ENCODE assay signal across 11 mouse cellular contexts in genomic region chr15:86061221-86061620, GRCm38 (mm10). TPM values are rescaled to one million over a fixed set of nuclear protein-coding genes. Genes with fewer than 3 reads are reported as not detected.
A peak's percentile ranks its signal among the peaks of the same experiment; 100 is the strongest.
DNase-seq lines count a peak whose midpoint lies in the region; ATAC-seq and TF ChIP-seq lines count a peak whose summit lies in the region.
"Had no signal": no experiment of that assay in that cellular context is flagged by ENCODE, and none has a peak within 500 bp of the region (broad histone marks: within the 10 kb centered on the region; RNA-seq: fewer than 3 reads in every experiment).

No protein-coding gene starts in this region.

- no peak for TF ChIP-seq CTCF in liver, embryonic 14.5 days (IDR thresholded peaks at IDR 0.05; ENCODE audit: low read depth)

- H3K4me2 ChIP-seq in forebrain, embryonic 11.5 days (ENCODE audit: low read depth, low read length, severe bottlenecking), result no peak overlapping the region
- peak overlapping the region; percentile 83 for H3K4me2 ChIP-seq in neural tube, embryonic 12.5 days (replicated peaks)
- H3K4me2 ChIP-seq in liver, embryonic 14.5 days (ENCODE audit: low read depth), result peak overlapping the region; percentile 72

- no peak overlapping the region for H3K9ac ChIP-seq in forebrain, embryonic 11.5 days (ENCODE audit: low read length)
- peak overlapping the region; percentile 10; the same call in 1 of the 2 replicates for H3K9ac ChIP-seq in neural tube, embryonic 12.5 days
- 0 out of 2 replicates have a peak overlapping the region, but pooled peaks have one; percentile 19 for H3K9ac ChIP-seq in liver, embryonic 14.5 days (replicated peaks)

- peaks cover 15% of the 10 kb centered on the region for H3K27me3 ChIP-seq in forebrain, embryonic 10.5 days (ENCODE audit: poor library complexity, severe bottlenecking)
- H3K27me3 ChIP-seq in forebrain, embryonic 11.5 days (ENCODE audit: control insufficient read depth, insufficient read depth, low read length), result no peaks in the 10 kb centered on the region; the same call in 1 of the 2 replicates
- no peaks in the 10 kb centered on the region for H3K27me3 ChIP-seq in neural tube, embryonic 12.5 days (replicated peaks)
- H3K27me3 ChIP-seq in liver, embryonic 14.5 days (ENCODE audit: control insufficient read depth, insufficient read depth, low read length), result no peaks in the 10 kb centered on the region

- H3K4me1 ChIP-seq in forebrain, embryonic 10.5 days, result peaks cover 49% of the 10 kb centered on the region
- H3K4me1 ChIP-seq in forebrain, embryonic 11.5 days (replicated peaks; ENCODE audit: control insufficient read depth, insufficient read depth, low read length), result peaks cover 16% of the 10 kb centered on the region; the same call in 1 of the 2 replicates
- peaks cover 41% of the 10 kb centered on the region for H3K4me1 ChIP-seq in neural tube, embryonic 12.5 days
- peaks cover 58 to 68% of the 10 kb centered on the region in 2 experiments for H3K4me1 ChIP-seq in liver, embryonic 14.5 days (replicated peaks; ENCODE audit: control insufficient read depth in 2 of 2, insufficient read depth in 2 of 2, low read length in 1 of 2)

- H3K9me3 ChIP-seq in forebrain, embryonic 10.5 days, result peaks cover 5% of the 10 kb centered on the region; the same call in 1 of the 2 replicates
- no peaks in the 10 kb centered on the region for H3K9me3 ChIP-seq in forebrain, embryonic 11.5 days (ENCODE audit: control insufficient read depth, low read length)
- H3K9me3 ChIP-seq in neural tube, embryonic 12.5 days, result no peaks in the 10 kb centered on the region; the same call in 1 of the 2 replicates
- no peaks in the 10 kb centered on the region for H3K9me3 ChIP-seq in liver, embryonic 14.5 days (ENCODE audit: control insufficient read depth, low read length)

- H3K27ac ChIP-seq in forebrain, embryonic 10.5 days, result peak overlapping the region; percentile 44; the same call in 1 of the 2 replicates
- H3K27ac ChIP-seq in forebrain, embryonic 11.5 days (ENCODE audit: low read depth, low read length), result no peak overlapping the region
- H3K27ac ChIP-seq in neural tube, embryonic 12.5 days, result no peak overlapping the region
- H3K27ac ChIP-seq in liver, embryonic 14.5 days, result peak overlapping the region; percentile 17; the same call in 1 of the 2 replicates

- no peak for ATAC-seq in forebrain, embryonic 11.5 days (replicated peaks; ENCODE audit: low FRiP score)
- ATAC-seq in neural tube, embryonic 12.5 days (ENCODE audit: low FRiP score, low read depth), result no peak
- no peak for ATAC-seq in liver, embryonic 14.5 days (ENCODE audit: insufficient read depth)
- ATAC-seq in megakaryocyte-erythroid progenitor cell, adult 5-6 weeks (replicated peaks; ENCODE audit: low FRiP score, low TSS enrichment, poor library complexity, severe bottlenecking), result no peak

- WGBS in forebrain, embryonic 10.5 days, result 95% methylated on average over 7 of the region's 7 CpGs
- 91% methylated on average over 7 of the region's 7 CpGs for WGBS in forebrain, embryonic 11.5 days
- whole genome bisulfite sequencing in neural tube, embryonic 12.5 days, result 91% methylated on average over 7 of the region's 7 CpGs
- 63% methylated on average over 7 of the region's 7 CpGs for WGBS in liver, embryonic 14.5 days (ENCODE audit: insufficient replicate concordance)

- H3K36me3 ChIP-seq in forebrain, embryonic 10.5 days (replicated peaks), result peaks cover 25% of the 10 kb centered on the region
- H3K36me3 ChIP-seq in forebrain, embryonic 11.5 days (ENCODE audit: control insufficient read depth, insufficient read depth, low read length), result no peaks in the 10 kb centered on the region
- H3K36me3 ChIP-seq in neural tube, embryonic 12.5 days, result peaks cover 4% of the 10 kb centered on the region; the same call in 1 of the 2 replicates
- H3K36me3 ChIP-seq in liver, embryonic 14.5 days (replicated peaks; ENCODE audit: control insufficient read depth, insufficient read depth, low read depth), result no peaks in the 10 kb centered on the region

- DNase-seq in forebrain, embryonic 10.5 days (ENCODE audit: extremely low spot score, low spot score), result no peak
- no peak for DNase-seq in forebrain, embryonic 11.5 days (ENCODE audit: low spot score)
- no peak for DNase-seq in neural tube, embryonic 10.5 days (ENCODE audit: extremely low spot score, low spot score)
- DNase-seq in liver, embryonic 14.5 days (ENCODE audit: low read depth in 3 of 3, low spot score in 3 of 3), result no peak
- DNase-seq in ovary, adult 18-20 months (ENCODE audit: low spot score), result no peak
- no peak for DNase-seq in adrenal gland, postnatal 36 days
- DNase-seq: B cell, adult 2 months; layer of hippocampus, postnatal 36 days; lung, postnatal 14 days had no signal

- no peak for TF ChIP-seq EP300 in liver, embryonic 14.5 days (IDR thresholded peaks at IDR 0.05; ENCODE audit: low read depth)

- no peak overlapping the region for H3K4me3 ChIP-seq in forebrain, embryonic 10.5 days
- H3K4me3 ChIP-seq in forebrain, embryonic 11.5 days (ENCODE audit: low read depth, low read length), result no peak overlapping the region
- no peak overlapping the region for H3K4me3 ChIP-seq in neural tube, embryonic 12.5 days
- H3K4me3 ChIP-seq in liver, embryonic 14.5 days (ENCODE audit: insufficient read depth in 1 of 2, low read depth in 2 of 2, low read length in 2 of 2), result no peak overlapping the region; a peak in 1 of 4 replicates

RNA-seq across cellular contexts. Expression of gene Gramd4, which starts 3.7 kb away (rescaled TPM):
- polyA plus RNA-seq in forebrain, embryonic 10.5 days (2016; fragmentation: Nextera tagmentation; extraction: Ambion mirVana), result 13.9 and 16.2 TPM in 2 replicates
- 15.5 and 16.6 TPM in 2 replicates for polyA plus RNA-seq in forebrain, embryonic 11.5 days (2014; fragmentation: Nextera tagmentation; extraction: Ambion mirVana)
- polyA plus RNA-seq in neural tube, embryonic 12.5 days (2016; fragmentation: Nextera tagmentation; extraction: Ambion mirVana), result 29.9 and 33.3 TPM in 2 replicates
- 6.1 and 7.5 TPM in 2 replicates for polyA plus RNA-seq in liver, embryonic 14.5 days (2012; rRNA removed)
- polyA plus RNA-seq in liver, embryonic 14.5 days (2014; fragmentation: Nextera tagmentation; extraction: Ambion mirVana), result 2.5 and 4.0 TPM in 2 replicates
- total RNA-seq in megakaryocyte-erythroid progenitor cell, adult 5-6 weeks (2014; fragmentation: Nextera tagmentation), result 24.9 and 41.8 TPM in 2 replicates
- total RNA-seq in megakaryocyte-erythroid progenitor cell, adult 5-6 weeks (2017), result 35.8 and 52.4 TPM in 2 replicates
- total RNA-seq in adrenal gland, postnatal 36 days (2021), result 10 to 100 TPM; 13.9 to 18.7 TPM

RNA-seq across cellular contexts. Expression of gene Celsr1, which starts 27.6 kb away (rescaled TPM):
- polyA plus RNA-seq in forebrain, embryonic 10.5 days (2016; fragmentation: Nextera tagmentation; extraction: Ambion mirVana), result 2.4 and 2.6 TPM in 2 replicates
- 7.3 and 7.9 TPM in 2 replicates for polyA plus RNA-seq in forebrain, embryonic 11.5 days (2014; fragmentation: Nextera tagmentation; extraction: Ambion mirVana)
- polyA plus RNA-seq in neural tube, embryonic 12.5 days (2016; fragmentation: Nextera tagmentation; extraction: Ambion mirVana), result 3.6 TPM in 2 replicates
- polyA plus RNA-seq in liver, embryonic 14.5 days (2012; rRNA removed), result 0.11 and 0.12 TPM in 2 replicates
- 0.06 and 0.09 TPM in 2 replicates for polyA plus RNA-seq in liver, embryonic 14.5 days (2014; fragmentation: Nextera tagmentation; extraction: Ambion mirVana)
- total RNA-seq in megakaryocyte-erythroid progenitor cell, adult 5-6 weeks (2014; fragmentation: Nextera tagmentation), result 3.8 and 7.5 TPM in 2 replicates
- total RNA-seq in megakaryocyte-erythroid progenitor cell, adult 5-6 weeks (2017), result 1.3 and 9.0 TPM in 2 replicates
- 1 to 10 TPM; 5.1 to 6.3 TPM for total RNA-seq in adrenal gland, postnatal 36 days (2021)

Comparison
In these comparisons a context has a peak if more than half of its experiments do, and no peak if none do; other contexts are left out.
1. H3K27ac ChIP-seq: peak in forebrain, embryonic 10.5 days (single experiment) and liver, embryonic 14.5 days (single experiment); none in forebrain, embryonic 11.5 days (single experiment) and neural tube, embryonic 12.5 days (single experiment).